Mouse (Mus musculus): ENCODE data around the gene Tdrd5. TPM values are rescaled to one million over a fixed set of nuclear protein-coding genes. Genes with fewer than 3 reads are reported as not detected.

Gene Tdrd5
- polyA plus RNA-seq, 1 experiment from 2014 or later: 0.07 TPM

DNA sequence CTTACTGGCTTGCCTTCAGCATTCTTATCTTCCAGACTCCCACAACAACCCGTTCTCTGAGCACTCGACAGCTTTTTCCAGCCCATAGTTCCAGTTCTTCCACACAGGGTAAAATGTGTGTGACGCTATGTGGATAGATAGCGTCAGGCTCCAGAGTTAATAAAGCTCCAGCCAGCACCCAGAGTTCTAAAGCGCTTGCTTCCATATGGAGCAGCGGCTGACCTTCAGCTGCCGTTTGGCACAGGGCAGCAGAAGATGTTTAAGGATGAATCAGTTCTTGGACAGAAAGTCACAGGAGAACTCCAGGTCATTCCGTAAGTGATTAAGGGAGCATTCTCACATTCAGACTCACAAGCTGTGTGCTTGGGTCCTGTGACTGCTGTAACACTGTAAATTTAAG is 85.5 kb downstream of the Tdrd5 start:
- peaks cover 57% of the 10 kb centered on the region for H3K4me1 ChIP-seq (ENCODE audit: control insufficient read depth, low read depth, low read length)
- no peak overlapping the region for H3K4me3 ChIP-seq (ENCODE audit: low read depth, low read length)
- H3K27ac ChIP-seq (ENCODE audit: low read length): peak overlapping the region; percentile 91
- H3K27me3 ChIP-seq (ENCODE audit: control insufficient read depth, insufficient read depth, low read depth, low read length): no peaks in the 10 kb centered on the region
- WGBS (ENCODE audit: insufficient replicate concordance): 68% methylated on average over 8 of the region's 8 CpGs
- ATAC-seq (ENCODE audit: low read depth): no peak
- H3K9me3 ChIP-seq (replicated peaks; ENCODE audit: control insufficient read depth, low read length): no peaks in the 10 kb centered on the region
- H3K9ac ChIP-seq (ENCODE audit: low read depth, low read length): peak overlapping the region; percentile 29; the same call in 1 of the 2 replicates
- H3K36me3 ChIP-seq (ENCODE audit: control insufficient read depth, insufficient read depth): no peaks in the 10 kb centered on the region
- H3K4me2 ChIP-seq (ENCODE audit: low read depth, low read length): peak overlapping the region; percentile 31

DNA sequence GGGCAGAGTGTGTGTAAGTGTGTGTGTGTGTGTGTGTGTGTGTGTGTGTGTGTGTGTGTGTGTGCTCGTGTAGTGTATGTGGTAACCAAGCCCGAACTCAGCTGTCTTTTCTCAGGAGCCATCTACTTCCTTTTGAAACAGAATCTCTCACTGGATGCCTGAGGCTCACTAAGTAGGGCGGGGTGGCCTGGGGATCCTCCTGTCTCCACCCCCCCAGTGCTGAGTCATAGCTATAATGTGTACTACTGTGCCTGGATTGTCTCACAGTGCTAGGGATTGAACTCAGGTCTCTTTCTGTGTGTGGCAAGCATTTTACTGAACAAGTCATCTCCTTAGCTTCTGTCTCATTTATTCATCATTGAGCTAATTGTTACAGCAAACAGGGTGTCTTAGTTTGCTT is 86.1 kb downstream of the Tdrd5 start:
- H3K9me3 ChIP-seq (replicated peaks; ENCODE audit: control insufficient read depth, low read length): no peaks in the 10 kb centered on the region
- H3K4me1 ChIP-seq (ENCODE audit: control insufficient read depth, low read depth, low read length): peaks cover 58% of the 10 kb centered on the region
- H3K4me2 ChIP-seq (ENCODE audit: low read depth, low read length): peak overlapping the region; percentile 35
- 6% methylated on average over 3 of the region's 3 CpGs for WGBS (ENCODE audit: insufficient replicate concordance)
- H3K27ac ChIP-seq (ENCODE audit: low read length): peak overlapping the region; percentile 91
- no peaks in the 10 kb centered on the region for H3K27me3 ChIP-seq (ENCODE audit: control insufficient read depth, insufficient read depth, low read depth, low read length)
- 0 out of 2 replicates have a peak overlapping the region, but pooled peaks have one; percentile 6 for H3K4me3 ChIP-seq (ENCODE audit: low read depth, low read length)
- no peaks in the 10 kb centered on the region for H3K36me3 ChIP-seq (ENCODE audit: control insufficient read depth, insufficient read depth)
- peak; percentile 92 for ATAC-seq (ENCODE audit: low read depth)
- H3K9ac ChIP-seq (ENCODE audit: low read depth, low read length): peak overlapping the region; percentile 36

DNA sequence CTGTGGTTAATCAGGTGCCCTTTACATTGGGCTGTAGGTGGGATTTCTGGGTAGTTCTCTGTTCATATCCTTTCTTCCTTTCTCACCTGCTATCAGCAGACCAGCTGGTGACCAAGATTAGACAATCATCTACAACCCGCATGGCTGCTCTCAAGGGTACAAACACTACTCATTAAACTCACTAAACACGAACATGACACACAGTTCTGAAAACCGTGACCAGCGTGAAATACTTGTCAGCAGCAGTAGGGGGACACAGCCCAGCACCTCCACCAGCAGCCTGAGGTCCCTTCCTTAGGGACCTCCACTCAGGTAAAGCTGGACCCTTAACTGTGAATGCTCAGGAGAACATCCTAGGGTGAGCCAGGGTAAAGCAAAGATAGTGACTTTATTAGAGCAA is 87.2 kb downstream of the Tdrd5 start:
- ATAC-seq (ENCODE audit: low read depth): no peak
- no peak overlapping the region for H3K9ac ChIP-seq (ENCODE audit: low read depth, low read length)
- H3K4me2 ChIP-seq (ENCODE audit: low read depth, low read length): no peak overlapping the region
- H3K4me3 ChIP-seq (ENCODE audit: low read depth, low read length): no peak overlapping the region
- H3K36me3 ChIP-seq (ENCODE audit: control insufficient read depth, insufficient read depth): no peaks in the 10 kb centered on the region
- peak overlapping the region; percentile 91; the same call in 1 of the 2 replicates for H3K27ac ChIP-seq (ENCODE audit: low read length)
- 56% methylated on average over 4 of the region's 4 CpGs for WGBS (ENCODE audit: insufficient replicate concordance)
- H3K4me1 ChIP-seq (ENCODE audit: control insufficient read depth, low read depth, low read length): peaks cover 54% of the 10 kb centered on the region
- no peaks in the 10 kb centered on the region for H3K9me3 ChIP-seq (replicated peaks; ENCODE audit: control insufficient read depth, low read length)
- H3K27me3 ChIP-seq (ENCODE audit: control insufficient read depth, insufficient read depth, low read depth, low read length): no peaks in the 10 kb centered on the region

DNA sequence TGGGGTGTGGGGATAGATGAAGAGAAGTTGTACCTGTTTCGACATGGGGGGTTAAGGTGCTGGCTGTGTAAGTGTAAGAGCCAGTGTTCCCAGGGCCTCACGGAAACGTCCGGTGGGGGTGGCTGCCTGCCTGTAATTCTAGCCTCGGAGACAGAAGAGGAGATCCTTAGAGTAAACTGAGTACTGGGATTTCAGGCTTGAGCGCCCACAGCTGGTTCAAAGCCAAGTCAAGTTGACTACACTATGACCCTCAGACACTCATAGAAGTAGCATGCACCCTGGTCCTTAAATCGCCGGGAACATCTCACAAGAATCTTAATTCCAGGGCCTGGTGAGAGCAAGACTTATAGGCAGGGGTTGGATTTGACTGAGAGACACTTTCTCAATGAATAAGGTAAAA is 88.8 kb downstream of the Tdrd5 start:
- no peak overlapping the region for H3K4me2 ChIP-seq (ENCODE audit: low read depth, low read length)
- no peaks in the 10 kb centered on the region for H3K27me3 ChIP-seq (ENCODE audit: control insufficient read depth, insufficient read depth, low read depth, low read length)
- H3K4me1 ChIP-seq (ENCODE audit: control insufficient read depth, low read depth, low read length): peaks cover 51% of the 10 kb centered on the region
- no peak overlapping the region for H3K27ac ChIP-seq (ENCODE audit: low read length)
- no peak overlapping the region for H3K4me3 ChIP-seq (ENCODE audit: low read depth, low read length)
- H3K9ac ChIP-seq (ENCODE audit: low read depth, low read length): no peak overlapping the region
- H3K36me3 ChIP-seq (ENCODE audit: control insufficient read depth, insufficient read depth): no peaks in the 10 kb centered on the region
- no peak for ATAC-seq (ENCODE audit: low read depth)
- H3K9me3 ChIP-seq (replicated peaks; ENCODE audit: control insufficient read depth, low read length): no peaks in the 10 kb centered on the region
- 86% methylated on average over 8 of the region's 8 CpGs for WGBS (ENCODE audit: insufficient replicate concordance)

DNA sequence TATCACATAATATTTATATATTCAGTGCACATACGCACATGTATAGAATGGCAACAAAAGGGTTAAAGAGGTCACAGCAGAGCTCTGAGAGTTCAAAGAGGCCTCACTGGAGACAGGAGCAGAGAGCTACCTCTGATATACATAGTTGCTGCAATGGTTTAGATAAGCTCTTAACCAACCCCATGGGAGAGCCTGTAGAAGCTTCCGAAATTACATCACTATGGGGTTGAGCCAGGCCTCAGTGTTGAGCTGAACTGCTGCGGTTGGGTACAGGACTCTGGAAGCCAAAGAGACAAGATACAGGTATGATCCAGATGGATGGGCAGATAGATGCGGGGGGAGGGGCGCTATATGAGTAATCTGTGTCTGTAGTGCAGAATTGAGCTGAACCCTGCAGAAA is 90.5 kb downstream of the Tdrd5 start:
- H3K9me3 ChIP-seq (replicated peaks; ENCODE audit: control insufficient read depth, low read length): no peaks in the 10 kb centered on the region
- peaks cover 43% of the 10 kb centered on the region for H3K4me1 ChIP-seq (ENCODE audit: control insufficient read depth, low read depth, low read length)
- H3K27me3 ChIP-seq (ENCODE audit: control insufficient read depth, insufficient read depth, low read depth, low read length): no peaks in the 10 kb centered on the region
- WGBS (ENCODE audit: insufficient replicate concordance): 21% methylated on average over 5 of the region's 5 CpGs
- no peaks in the 10 kb centered on the region for H3K36me3 ChIP-seq (ENCODE audit: control insufficient read depth, insufficient read depth)
- H3K9ac ChIP-seq (ENCODE audit: low read depth, low read length): peak overlapping the region; percentile 22
- peak overlapping the region; percentile 65 for H3K27ac ChIP-seq (ENCODE audit: low read length)
- H3K4me3 ChIP-seq (ENCODE audit: low read depth, low read length): peak overlapping the region; percentile 35
- H3K4me2 ChIP-seq (ENCODE audit: low read depth, low read length): peak overlapping the region; percentile 55
- peak; percentile 90 for ATAC-seq (ENCODE audit: low read depth)

DNA sequence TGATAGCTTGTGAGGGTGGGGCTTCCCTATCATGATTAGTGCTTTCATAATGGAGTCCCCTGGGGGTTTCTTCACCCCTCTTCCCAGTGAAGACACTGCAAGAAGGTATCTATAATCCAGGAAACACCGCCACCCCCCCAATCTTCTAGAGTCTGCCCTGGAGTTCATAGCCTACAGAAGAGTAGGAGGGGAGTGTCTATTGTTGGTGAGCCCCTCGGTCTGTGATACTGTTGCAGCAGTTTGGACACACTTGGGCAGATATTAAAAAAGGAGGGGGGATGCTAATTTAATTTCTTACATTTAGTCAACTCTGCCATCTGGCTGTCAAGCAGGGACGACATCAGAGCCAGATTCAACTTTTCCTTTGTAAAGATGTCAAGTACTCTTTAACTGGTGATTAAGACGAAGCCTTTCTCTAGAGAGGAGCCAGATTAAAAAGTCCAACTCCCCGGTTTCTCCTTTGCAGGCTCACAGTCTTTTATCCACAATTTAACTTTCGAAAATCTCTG is 91.6 kb downstream of the Tdrd5 start:
- no peak overlapping the region for H3K4me2 ChIP-seq (ENCODE audit: low read depth, low read length)
- H3K4me3 ChIP-seq (ENCODE audit: low read depth, low read length): no peak overlapping the region
- H3K9ac ChIP-seq (ENCODE audit: low read depth, low read length): no peak overlapping the region
- H3K27ac ChIP-seq (ENCODE audit: low read length): no peak overlapping the region
- 63% methylated on average over 6 of the region's 6 CpGs for whole genome bisulfite sequencing (ENCODE audit: insufficient replicate concordance)
- H3K27me3 ChIP-seq (ENCODE audit: control insufficient read depth, insufficient read depth, low read depth, low read length): peaks cover 7% of the 10 kb centered on the region
- ATAC-seq (ENCODE audit: low read depth): no peak
- no peaks in the 10 kb centered on the region for H3K9me3 ChIP-seq (replicated peaks; ENCODE audit: control insufficient read depth, low read length)
- H3K36me3 ChIP-seq (ENCODE audit: control insufficient read depth, insufficient read depth): no peaks in the 10 kb centered on the region
- H3K4me1 ChIP-seq (ENCODE audit: control insufficient read depth, low read depth, low read length): peaks cover 34% of the 10 kb centered on the region

Other genes with a start within 250 kb of the Tdrd5 start
- 0.02 TPM in 2 replicates for gene Fam163a, start 98.6 kb downstream of the Tdrd5 start, polyA plus RNA-seq (2015; fragmentation: Nextera tagmentation; extraction: Ambion mirVana)
- 0.02 TPM in 1 of 2 replicates, not detected in the other for gene Nphs2, start 7.1 kb upstream of the Tdrd5 start, polyA plus RNA-seq (2015; fragmentation: Nextera tagmentation; extraction: Ambion mirVana)
- 452 and 507 TPM in 2 replicates for gene Gm2000, start 62.4 kb upstream of the Tdrd5 start, polyA plus RNA-seq (2015; fragmentation: Nextera tagmentation; extraction: Ambion mirVana)
- 0.08 and 0.21 TPM in 2 replicates for gene Axdnd1, start 117.5 kb upstream of the Tdrd5 start, polyA plus RNA-seq (2015; fragmentation: Nextera tagmentation; extraction: Ambion mirVana)
- gene Soat1, start 170.7 kb upstream of the Tdrd5 start, polyA plus RNA-seq (2015; fragmentation: Nextera tagmentation; extraction: Ambion mirVana): 25.4 and 26.1 TPM in 2 replicates
- gene Gm10031, start 220.3 kb upstream of the Tdrd5 start, polyA plus RNA-seq (2015; fragmentation: Nextera tagmentation; extraction: Ambion mirVana): 0.14 and 0.22 TPM in 2 replicates

Data from liver, embryonic 16.5 days (tissue).